Mouse (Mus musculus) testis, adult 2 months (tissue): Measurements from ENCODE around the gene Aipl1.

Experiments used
- CTCF ChIP-seq: fragments of 200-500 bp; IDR thresholded peaks from 2 replicates; pipeline ENCODE4 v1.5.1; 2012; ENCODE audit warnings: low read depth, mild to moderate bottlenecking, inconsistent platforms, low read length, moderate library complexity; ENCODE audit not compliant: control insufficient read depth, insufficient read depth, insufficient replicate concordance
- POLR2A ChIP-seq: fragments of 200-500 bp; IDR thresholded peaks from 2 replicates; pipeline ENCODE4 v1.6.1; 2012; ENCODE audit warnings: low read depth, mild to moderate bottlenecking, inconsistent platforms, low read length, moderate library complexity; ENCODE audit not compliant: control insufficient read depth

GRCm38 (mm10) chr11:72050168-72050894 is 13.0 kb upstream of the Aipl1 start:
- TF ChIP-seq CTCF (no peak), POLR2A (no peak)
